Mouse (Mus musculus) embryonic facial prominence, embryonic 15.5 days (tissue): ENCODE results near the gene Abca1. TPM values are rescaled to one million over a fixed set of nuclear protein-coding genes. Genes with fewer than 3 reads are reported as not detected.

Experiments
- ATAC-seq: fragments of 200-750 bp; cut with Nextera tagmentation; 2 replicates; pipeline ENCODE4 v1.8.0; 2017; ENCODE audit warnings: low read depth, moderate TSS enrichment; ENCODE audit not compliant: insufficient number of reproducible peaks, low FRiP score, low TSS enrichment
- H3K27ac ChIP-seq: fragments of 300-500 bp; sonication (generic); replicated peaks from 2 replicates; pipeline ENCODE4 v1.5.1; 2015; ENCODE audit warnings: mild to moderate bottlenecking, inconsistent platforms
- H3K27me3 ChIP-seq: fragments of 300-500 bp; sonication (generic); 2 replicates; pipeline ENCODE4 v1.6.1; 2015; ENCODE audit warnings: inconsistent platforms
- H3K36me3 ChIP-seq: fragments of 300-500 bp; sonication (generic); 2 replicates; pipeline ENCODE4 v1.6.1; 2015; ENCODE audit warnings: mild to moderate bottlenecking, inconsistent platforms
- H3K4me1 ChIP-seq: fragments of 300-500 bp; sonication (generic); 2 replicates; pipeline ENCODE4 v1.6.1; 2015; ENCODE audit warnings: inconsistent platforms
- H3K4me2 ChIP-seq: fragments of 300-500 bp; sonication (generic); replicated peaks from 2 replicates; pipeline ENCODE4 v1.6.1; 2015; ENCODE audit warnings: mild to moderate bottlenecking, inconsistent platforms
- H3K4me3 ChIP-seq: fragments of 300-500 bp; sonication (generic); replicated peaks from 2 replicates; pipeline ENCODE4 v1.5.1; 2015; ENCODE audit warnings: mild to moderate bottlenecking, inconsistent platforms
- H3K9ac ChIP-seq: fragments of 300-500 bp; sonication (generic); 2 replicates; pipeline ENCODE4 v1.6.1; 2015; ENCODE audit warnings: inconsistent platforms
- H3K9me3 ChIP-seq: fragments of 300-500 bp; sonication (generic); replicated peaks from 2 replicates; pipeline ENCODE4 v1.6.1; 2016; ENCODE audit warnings: inconsistent platforms
- WGBS: fragments of 180-500 bp; shearing (Covaris S2); methylation state at CpG from one replicate; pipeline ENCODE4 v1.1.7; 2015; 5-methylcytosine and 5-hydroxymethylcytosine counted together
- polyA plus RNA-seq: library from polyadenylated mRNA; unstranded; fragments of >200 nt; fragmentation: Nextera tagmentation; extraction: Ambion mirVana; gene quantifications from 2 replicates; pipeline ENCODE4 v1.2.1, GENCODE M21; 2015

Abca1 gene
- polyA plus RNA-seq, 1 experiment from 2014 or later: 8.2 TPM

- no peaks in the 10 kb centered on the region for H3K27me3 ChIP-seq
- H3K4me2 ChIP-seq: no peak overlapping the region
- H3K27ac ChIP-seq: no peak overlapping the region
- H3K4me1 ChIP-seq: no peaks in the 10 kb centered on the region
- H3K9me3 ChIP-seq: no peaks in the 10 kb centered on the region
- 86% methylated on average over 2 of the region's 2 CpGs for WGBS
- no peak for ATAC-seq
- H3K36me3 ChIP-seq: no peaks in the 10 kb centered on the region; the same call in 1 of the 2 replicates
- no peak overlapping the region for H3K9ac ChIP-seq
- H3K4me3 ChIP-seq: no peak overlapping the region
Measured at GRCm38 (mm10) chr4:53137087-53137486, 22.6 kb downstream of the Abca1 start.

- Histone ChIP-seq H3K4me3 (no peak overlapping the region), H3K27me3 (no peaks in the 10 kb centered on the region), H3K9me3 (no peaks in the 10 kb centered on the region), H3K4me1 (no peaks in the 10 kb centered on the region), H3K4me2 (no peak overlapping the region), H3K9ac (no peak overlapping the region), H3K27ac (no peak overlapping the region), H3K36me3 (peaks cover 19% of the 10 kb centered on the region; the same call in 1 of the 2 replicates)
- 70% methylated on average over 7 of the region's 7 CpGs for WGBS
- ATAC-seq: no peak
Measured at GRCm38 (mm10) chr4:53134816-53135215, 24.9 kb downstream of the Abca1 start.

GRCm38 (mm10) chr4:53133995-53134394 is 25.7 kb downstream of the Abca1 start:
- Histone ChIP-seq H3K27ac (no peak overlapping the region), H3K27me3 (no peaks in the 10 kb centered on the region), H3K9me3 (no peaks in the 10 kb centered on the region), H3K9ac (no peak overlapping the region), H3K36me3 (peaks cover 26% of the 10 kb centered on the region; the same call in 1 of the 2 replicates), H3K4me1 (no peaks in the 10 kb centered on the region), H3K4me2 (no peak overlapping the region), H3K4me3 (no peak overlapping the region)
- 79% methylated on average over 4 of the region's 4 CpGs for WGBS
- ATAC-seq: no peak

GRCm38 (mm10) chr4:53131538-53131937 is 28.2 kb downstream of the Abca1 start:
- no peak overlapping the region for H3K4me2 ChIP-seq
- WGBS: 83% methylated on average over 5 of the region's 5 CpGs
- peaks cover 46% of the 10 kb centered on the region for H3K36me3 ChIP-seq
- ATAC-seq: no peak
- H3K27me3 ChIP-seq: no peaks in the 10 kb centered on the region
- H3K4me3 ChIP-seq: no peak overlapping the region
- H3K9me3 ChIP-seq: no peaks in the 10 kb centered on the region
- no peak overlapping the region for H3K9ac ChIP-seq
- no peak overlapping the region for H3K27ac ChIP-seq
- H3K4me1 ChIP-seq: no peaks in the 10 kb centered on the region

GRCm38 (mm10) chr4:53130622-53131517 is 28.8 kb downstream of the Abca1 start:
- no peak overlapping the region for H3K27ac ChIP-seq
- H3K4me3 ChIP-seq: no peak overlapping the region
- no peak overlapping the region for H3K4me2 ChIP-seq
- no peaks in the 10 kb centered on the region for H3K4me1 ChIP-seq
- H3K9me3 ChIP-seq: no peaks in the 10 kb centered on the region
- no peak for ATAC-seq
- H3K9ac ChIP-seq: no peak overlapping the region
- peaks cover 51% of the 10 kb centered on the region for H3K36me3 ChIP-seq
- no peaks in the 10 kb centered on the region for H3K27me3 ChIP-seq
- 63% methylated on average over 6 of the region's 6 CpGs for WGBS

GRCm38 (mm10) chr4:53129716-53130301 is 29.9 kb downstream of the Abca1 start:
- Histone ChIP-seq H3K4me1 (no peaks in the 10 kb centered on the region), H3K4me3 (no peak overlapping the region), H3K9me3 (no peaks in the 10 kb centered on the region), H3K27me3 (no peaks in the 10 kb centered on the region), H3K27ac (no peak overlapping the region), H3K36me3 (peaks cover 51% of the 10 kb centered on the region), H3K4me2 (no peak overlapping the region), H3K9ac (no peak overlapping the region)
- WGBS: 84% methylated on average over 11 of the region's 11 CpGs
- ATAC-seq: no peak

GRCm38 (mm10) chr4:53127266-53127665 is 32.4 kb downstream of the Abca1 start:
- H3K36me3 ChIP-seq: peaks cover 51% of the 10 kb centered on the region
- no peak overlapping the region for H3K9ac ChIP-seq
- ATAC-seq: no peak
- 0 out of 2 replicates have a peak, but pooled peaks cover 3% of the 10 kb centered on the region for H3K4me1 ChIP-seq
- WGBS: 91% methylated on average over 5 of the region's 5 CpGs
- H3K27ac ChIP-seq: no peak overlapping the region
- no peak overlapping the region for H3K4me2 ChIP-seq
- H3K4me3 ChIP-seq: no peak overlapping the region
- H3K27me3 ChIP-seq: no peaks in the 10 kb centered on the region
- H3K9me3 ChIP-seq: no peaks in the 10 kb centered on the region

- Histone ChIP-seq H3K4me1 (0 out of 2 replicates have a peak, but pooled peaks cover 6% of the 10 kb centered on the region), H3K9me3 (no peaks in the 10 kb centered on the region), H3K4me3 (no peak overlapping the region), H3K36me3 (peaks cover 51% of the 10 kb centered on the region), H3K27me3 (no peaks in the 10 kb centered on the region), H3K4me2 (no peak overlapping the region), H3K27ac (no peak overlapping the region), H3K9ac (no peak overlapping the region)
- 94% methylated on average over 7 of the region's 7 CpGs for WGBS
- no peak for ATAC-seq
Measured at GRCm38 (mm10) chr4:53126794-53127193, 32.9 kb downstream of the Abca1 start.

GRCm38 (mm10) chr4:53124837-53125490 is 34.7 kb downstream of the Abca1 start:
- 85% methylated on average over 10 of the region's 10 CpGs for WGBS
- no peak overlapping the region for H3K9ac ChIP-seq
- no peak overlapping the region for H3K4me3 ChIP-seq
- H3K27ac ChIP-seq: no peak overlapping the region
- H3K36me3 ChIP-seq: peaks cover 34% of the 10 kb centered on the region
- no peak overlapping the region for H3K4me2 ChIP-seq
- no peaks in the 10 kb centered on the region for H3K27me3 ChIP-seq
- peaks cover 6% of the 10 kb centered on the region; the same call in 1 of the 2 replicates for H3K4me1 ChIP-seq
- H3K9me3 ChIP-seq: no peaks in the 10 kb centered on the region
- no peak for ATAC-seq

- Histone ChIP-seq H3K27me3 (no peaks in the 10 kb centered on the region), H3K4me1 (peaks cover 6% of the 10 kb centered on the region; the same call in 1 of the 2 replicates), H3K9ac (no peak overlapping the region), H3K9me3 (no peaks in the 10 kb centered on the region), H3K4me2 (no peak overlapping the region), H3K27ac (no peak overlapping the region), H3K4me3 (no peak overlapping the region), H3K36me3 (peaks cover 13% of the 10 kb centered on the region)
- ATAC-seq: no peak
- 79% methylated on average over 3 of the region's 3 CpGs for WGBS
Measured at GRCm38 (mm10) chr4:53122310-53122709, 37.4 kb downstream of the Abca1 start.

- no peak overlapping the region for H3K4me2 ChIP-seq
- ATAC-seq: no peak
Measured at GRCm38 (mm10) chr4:53121516-53122227, 38.0 kb downstream of the Abca1 start.

More at GRCm38 (mm10) chr4:53121516-53122227, 38.0 kb downstream of the Abca1 start:
- no peak overlapping the region for H3K4me3 ChIP-seq
- no peaks in the 10 kb centered on the region for H3K27me3 ChIP-seq
- WGBS: 47% methylated on average over 7 of the region's 7 CpGs
- H3K9me3 ChIP-seq: no peaks in the 10 kb centered on the region
- H3K9ac ChIP-seq: no peak overlapping the region
- peaks cover 10% of the 10 kb centered on the region for H3K4me1 ChIP-seq
- peaks cover 6% of the 10 kb centered on the region for H3K36me3 ChIP-seq
- H3K27ac ChIP-seq: no peak overlapping the region
